Mouse (Mus musculus) spleen, postnatal 0 days (tissue): ENCODE data around the gene Zfp512. TPM values are rescaled to one million over a fixed set of nuclear protein-coding genes. Genes with fewer than 3 reads are reported as not detected.

Source experiments
- polyA plus RNA-seq: library from polyadenylated mRNA; unstranded; fragments of >200 nt; fragmentation: Nextera tagmentation; extraction: Ambion mirVana; gene quantifications from 2 replicates; pipeline ENCODE4 v1.2.1, GENCODE M21; 2015

Zfp512 gene
- 21.0 and 25.4 TPM in 2 replicates for polyA plus RNA-seq

DNA sequence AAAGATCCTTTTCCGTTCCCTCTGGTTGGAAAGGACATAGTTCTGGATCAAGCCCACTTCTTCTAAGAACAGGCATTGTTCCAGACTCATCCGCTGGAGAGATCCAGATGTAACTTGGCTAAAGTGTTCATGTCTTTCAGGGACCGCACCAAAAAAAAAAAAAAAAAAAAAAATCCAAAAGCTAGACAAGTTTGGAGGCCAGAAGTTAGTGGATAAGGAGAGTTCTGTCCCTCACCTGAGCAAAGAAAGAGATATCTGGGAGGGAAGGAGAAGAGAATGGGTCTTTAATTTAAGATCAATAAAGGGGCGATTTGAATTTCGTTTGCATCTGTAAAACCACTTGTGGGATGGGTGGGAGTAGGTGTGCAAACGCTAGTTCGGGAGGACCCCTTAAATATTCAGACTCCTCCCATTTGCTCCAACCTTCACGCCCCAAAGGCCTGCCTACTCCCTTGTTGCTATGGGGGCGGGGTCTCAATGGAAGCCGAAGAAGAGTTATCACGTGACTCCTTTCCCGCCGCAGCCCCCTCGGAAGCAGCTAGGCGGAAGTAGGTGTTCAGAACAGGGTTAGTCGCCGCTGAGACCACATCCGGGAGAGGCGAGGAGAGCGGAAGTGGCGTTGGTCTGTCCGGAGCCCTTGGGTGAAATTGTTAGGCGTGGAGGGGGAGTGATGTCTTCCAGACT lies at the start of gene Zfp512:
Zfp512 (plus strand) TSS at position 554 of the 684 bp plus-strand sequence.

DNA sequence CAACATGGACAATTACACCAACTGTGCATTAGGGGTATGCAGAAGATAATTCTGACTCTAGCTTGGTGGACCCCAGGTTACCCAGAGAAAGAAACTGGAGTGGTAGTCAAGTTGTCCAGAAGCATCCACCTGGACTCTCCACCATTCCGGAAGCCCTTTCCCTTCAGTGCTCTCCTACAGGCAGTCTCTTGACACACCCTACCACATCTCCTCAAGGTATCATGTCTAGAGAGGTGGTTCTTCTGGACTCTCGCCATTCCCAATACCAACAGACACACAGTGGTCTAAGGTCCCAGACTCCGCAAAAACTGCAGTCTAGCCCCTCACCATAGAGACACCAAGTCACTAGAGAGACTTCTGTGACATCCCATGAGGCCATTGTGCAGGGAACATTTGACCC lies 33.2 kb downstream of the Zfp512 start, which contains the start of gene 4930548H24Rik:
4930548H24Rik (plus strand) TSS at position 301 of the 400 bp plus-strand sequence.

DNA sequence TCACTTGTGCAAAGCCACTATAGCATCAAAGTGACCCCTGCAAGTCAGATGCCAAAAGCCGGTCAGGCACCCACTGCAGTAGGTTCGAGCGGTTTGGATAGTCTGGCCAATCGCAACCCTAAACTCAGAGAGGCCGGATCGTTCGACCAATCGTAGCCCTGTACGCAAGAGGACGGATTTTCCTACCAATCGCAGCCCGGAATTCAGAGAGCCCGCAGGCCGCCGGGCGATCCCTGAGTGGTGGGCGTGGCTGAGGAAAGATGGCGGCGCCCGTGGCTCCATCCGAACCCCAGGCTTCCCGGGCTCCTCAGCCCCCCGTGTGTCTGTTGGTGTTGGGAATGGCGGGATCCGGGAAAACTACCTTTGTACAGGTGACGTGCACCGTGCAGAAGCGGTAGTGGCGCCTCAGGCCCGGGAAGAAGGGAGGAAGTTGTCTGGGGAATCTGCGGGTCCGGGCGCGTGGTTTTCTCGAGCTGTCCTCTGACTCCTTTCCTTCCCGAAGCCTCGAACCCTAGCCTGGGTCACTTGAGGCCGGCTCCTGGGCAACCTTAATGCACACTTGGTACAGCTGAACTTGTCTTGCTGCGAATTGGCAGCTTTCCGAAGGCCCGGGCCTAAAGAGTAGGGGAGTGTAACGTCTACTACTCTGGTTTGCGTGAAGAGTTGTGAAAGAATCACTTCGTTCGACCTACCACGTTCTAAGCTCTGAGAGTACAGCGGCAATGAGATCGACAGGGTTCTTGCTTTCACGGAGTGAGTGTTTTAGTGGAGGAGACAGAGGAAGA lies 42.5 kb downstream of the Zfp512 start, which contains the start of gene Gpn1:
Gpn1 (plus strand) TSS at position 229 of the 785 bp plus-strand sequence.

DNA sequence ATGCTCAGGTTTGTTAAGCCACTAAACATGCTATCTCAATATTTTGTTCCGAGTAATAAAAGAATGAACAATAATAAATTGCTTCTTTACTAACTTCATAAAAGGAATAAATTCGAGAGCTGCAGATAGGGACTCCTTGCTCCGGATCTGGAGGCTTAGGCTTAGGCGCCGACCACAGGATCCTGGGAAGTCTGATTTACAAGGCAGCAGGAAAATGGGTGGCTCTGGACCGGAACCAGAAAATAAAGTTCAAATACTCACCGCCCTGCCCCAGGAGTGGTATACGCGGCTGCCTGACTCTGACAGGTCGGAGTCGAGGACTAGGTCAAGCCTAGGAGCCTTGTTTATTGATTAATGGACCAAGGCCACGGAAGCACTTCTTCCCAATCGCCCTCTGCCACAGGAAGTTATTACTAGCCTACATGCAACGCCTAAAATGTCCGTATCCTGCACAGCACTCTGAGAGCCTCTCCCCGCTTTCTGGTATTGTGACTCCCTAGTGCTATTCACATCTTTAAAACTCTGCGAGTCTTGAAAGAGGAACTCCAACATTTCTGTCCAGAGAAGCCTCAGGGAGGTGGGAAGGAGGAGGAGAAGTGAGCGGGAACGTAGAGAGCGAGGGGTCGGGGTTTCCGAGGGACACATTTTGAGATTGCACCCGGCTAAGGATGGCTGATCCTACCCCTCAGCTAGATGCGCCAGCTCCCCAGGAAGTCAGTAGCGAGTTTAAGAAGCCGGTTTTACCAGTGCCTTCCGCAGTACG lies 74.3 kb downstream of the Zfp512 start, which contains the start of gene Slc4a1ap:
Slc4a1ap (plus strand) TSS at position 642 of the 763 bp plus-strand sequence.

DNA sequence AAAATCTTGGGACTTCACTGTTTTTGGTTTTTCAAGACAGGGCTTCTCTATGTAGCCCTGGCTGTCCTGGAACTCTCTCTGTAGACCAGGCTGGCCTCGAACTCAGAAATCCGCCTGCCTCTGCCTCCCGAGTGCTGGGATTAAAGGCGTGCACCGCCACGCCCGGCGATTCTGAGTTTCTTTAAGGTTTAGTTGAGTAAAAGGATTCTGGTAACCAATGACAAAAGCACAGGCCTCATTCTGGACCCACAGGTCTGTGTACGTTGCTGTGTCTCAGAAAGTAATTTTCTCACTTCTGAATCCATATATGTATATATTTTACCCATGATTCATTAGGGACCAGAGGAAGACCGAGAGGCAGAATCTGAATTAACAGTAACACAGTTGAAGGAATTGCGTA lies 75.5 kb downstream of the Zfp512 start, which contains the start of gene Supt7l:
Supt7l (minus strand) TSS at position 101 of the 400 bp plus-strand sequence.

Other genes starting within 250 kb of the Zfp512 start
- 120 and 133 TPM in 2 replicates for gene Ppm1g, start 231.7 kb upstream of the Zfp512 start, polyA plus RNA-seq
- 54.5 and 67.5 TPM in 2 replicates for gene Nrbp1, start 211.6 kb upstream of the Zfp512 start, polyA plus RNA-seq
- 0.42 and 0.48 TPM in 2 replicates for gene Gm9970, start 211.2 kb upstream of the Zfp512 start, polyA plus RNA-seq
- gene Krtcap3, start 200.7 kb upstream of the Zfp512 start, polyA plus RNA-seq: 6.8 and 10.3 TPM in 2 replicates
- gene Ift172, start 161.3 kb upstream of the Zfp512 start, polyA plus RNA-seq: 6.0 and 6.3 TPM in 2 replicates
- 6.5 and 6.7 TPM in 2 replicates for gene Fndc4, start 156.4 kb upstream of the Zfp512 start, polyA plus RNA-seq
- 0.18 TPM in 1 of 2 replicates, not detected in the other for gene Gckr, start 155.0 kb upstream of the Zfp512 start, polyA plus RNA-seq
- not detected in 2 replicates for gene 4930548H24Rik, start 33.3 kb downstream of the Zfp512 start, polyA plus RNA-seq
- 17.1 and 19.3 TPM in 2 replicates for gene Gpn1, start 42.3 kb downstream of the Zfp512 start, polyA plus RNA-seq
- gene Slc4a1ap, start 74.6 kb downstream of the Zfp512 start, polyA plus RNA-seq: 17.9 and 19.3 TPM in 2 replicates
- gene Supt7l, start 75.4 kb downstream of the Zfp512 start, polyA plus RNA-seq: 9.7 and 11.1 TPM in 2 replicates
- gene Mrpl33, start 144.5 kb downstream of the Zfp512 start, polyA plus RNA-seq: 314 and 320 TPM in 2 replicates
- gene Rbks, start 245.2 kb downstream of the Zfp512 start, polyA plus RNA-seq: 24.7 and 25.5 TPM in 2 replicates
- 46.8 and 50.4 TPM in 2 replicates for gene Babam2, start 245.3 kb downstream of the Zfp512 start, polyA plus RNA-seq